Mouse (Mus musculus) hindbrain, postnatal 0 days (tissue): ENCODE measurements around the gene Agbl4. TPM values are rescaled to one million over a fixed set of nuclear protein-coding genes. Genes with fewer than 3 reads are reported as not detected.
A peak's percentile ranks its signal among the peaks of the same experiment; 100 is the strongest.

Experiments
- ATAC-seq: fragments of 200-750 bp; cut with Nextera tagmentation; 2 replicates; pipeline ENCODE4 v1.8.0; 2017; ENCODE audit warnings: mild to moderate bottlenecking, moderate TSS enrichment, moderate library complexity
- DNase-seq: peaks from one replicate; pipeline ENCODE4 v3.0.0-alpha.2; 2015; ENCODE audit warnings: low spot score
- H3K27ac ChIP-seq: fragments of 300-500 bp; sonication (generic); 2 replicates; pipeline ENCODE4 v1.5.1; 2014; ENCODE audit warnings: mild to moderate bottlenecking
- H3K27me3 ChIP-seq: fragments of 300-500 bp; sonication (generic); 2 replicates; pipeline ENCODE4 v1.6.1; 2014; ENCODE audit warnings: low read length, mixed read lengths; ENCODE audit not compliant: insufficient read depth
- H3K36me3 ChIP-seq: fragments of 300-500 bp; sonication (generic); 2 replicates; pipeline ENCODE4 v1.6.1; 2014; ENCODE audit warnings: low read length, mixed read lengths; ENCODE audit not compliant: insufficient read depth
- H3K4me1 ChIP-seq: fragments of 300-500 bp; sonication (generic); 2 replicates; pipeline ENCODE4 v1.6.1; 2014; ENCODE audit warnings: antibody characterized with exemption, low read length, mixed read lengths; ENCODE audit not compliant: insufficient read depth
- H3K4me2 ChIP-seq: fragments of 300-500 bp; sonication (generic); 2 replicates; pipeline ENCODE4 v1.6.1; 2014; ENCODE audit warnings: low read depth, mild to moderate bottlenecking, low read length, moderate library complexity, mixed read lengths
- H3K4me3 ChIP-seq: fragments of 300-500 bp; sonication (generic); 2 replicates; pipeline ENCODE4 v1.5.1; 2014; ENCODE audit warnings: low read length
- H3K9ac ChIP-seq: fragments of 300-500 bp; sonication (generic); replicated peaks from 2 replicates; pipeline ENCODE4 v1.6.1; 2014; ENCODE audit warnings: mild to moderate bottlenecking, low read length, moderate library complexity, mixed read lengths
- H3K9me3 ChIP-seq: fragments of 300-500 bp; sonication (generic); 2 replicates; pipeline ENCODE4 v1.6.1; 2016; ENCODE audit warnings: low read length, mixed read lengths
- CTCF ChIP-seq: IDR thresholded peaks from 2 replicates; pipeline ENCODE4 v1.5.1; 2016; ENCODE audit warnings: antibody characterized with exemption, control low read depth, low read depth
- WGBS: fragments of 180-500 bp; shearing (Covaris S2); extraction: QIAGEN DNeasy Blood & Tissue Kit; methylation state at CpG from one replicate; pipeline ENCODE4 v1.1.7; 2014; 5-methylcytosine and 5-hydroxymethylcytosine counted together
- polyA plus RNA-seq: library from polyadenylated mRNA; unstranded; fragments of >200 nt; fragmentation: Nextera tagmentation; extraction: Ambion mirVana; gene quantifications from 2 replicates; pipeline ENCODE4 v1.2.1, GENCODE M21; 2015
- total RNA-seq: library from RNA; depleted of rRNA; stranded (reverse); fragments of >200 nt; gene quantifications from 2 replicates; pipeline ENCODE4 v1.2.3, GENCODE M21; 2014; rRNA removed

Gene Agbl4
- total RNA-seq (2.8 and 4.2 TPM in 2 replicates), polyA plus RNA-seq (3.9 TPM in 2 replicates)

GRCm38 (mm10) chr4:110397618-110398045 lies at the start of gene Agbl4:
Agbl4 (plus strand) TSS chr4:110397661.
- WGBS: under 1% methylated on average over 27 of the region's 27 CpGs
- ATAC-seq (peak; percentile 97), DNase-seq (peak; percentile 86)
- Histone ChIP-seq H3K27ac (no peak within 1 kb of the TSS), H3K9me3 (no peaks in the 10 kb centered on the region), H3K9ac (peak within 1 kb of the TSS; percentile 67), H3K27me3 (no peaks in the 10 kb centered on the region), H3K36me3 (no peaks in the 10 kb centered on the region), H3K4me3 (peak within 1 kb of the TSS; percentile 67), H3K4me1 (no peaks in the 10 kb centered on the region), H3K4me2 (peak within 1 kb of the TSS; percentile 68)
- TF ChIP-seq CTCF: 0 out of 2 replicates have a peak, but pooled peaks have one; percentile 14

- Histone ChIP-seq H3K9me3 (no peaks in the 10 kb centered on the region), H3K27ac (peak overlapping the region; percentile 91; the same call in 1 of the 2 replicates), H3K4me1 (no peaks in the 10 kb centered on the region; the same call in 1 of the 2 replicates), H3K27me3 (no peaks in the 10 kb centered on the region), H3K9ac (peak overlapping the region; percentile 80), H3K4me2 (peak overlapping the region; percentile 69), H3K4me3 (peak overlapping the region; percentile 77), H3K36me3 (no peaks in the 10 kb centered on the region)
- 8% methylated on average over 6 of the region's 6 CpGs for WGBS
- ATAC-seq (peak; percentile 3; the same call in 1 of the 2 replicates), DNase-seq (no peak)
- TF ChIP-seq CTCF: no peak
Observed at GRCm38 (mm10) chr4:110350856-110351177, 46.6 kb upstream of the Agbl4 start.

- Histone ChIP-seq H3K9ac (peak within 1 kb of the TSS; percentile 80), H3K4me3 (peak within 1 kb of the TSS; percentile 77)
- WGBS: under 1% methylated on average over 74 of the region's 75 CpGs
Observed at GRCm38 (mm10) chr4:110351178-110352000, 46.1 kb upstream of the Agbl4 start, which contains the start of gene Elavl4. Elavl4 (minus strand) TSS chr4:110351909.

GRCm38 (mm10) chr4:110352001-110352369 lies 45.5 kb upstream of the Agbl4 start:
- Histone ChIP-seq H3K4me2 (peak overlapping the region; percentile 69), H3K36me3 (no peaks in the 10 kb centered on the region), H3K9ac (peak overlapping the region; percentile 80), H3K4me1 (no peaks in the 10 kb centered on the region; the same call in 1 of the 2 replicates), H3K9me3 (no peaks in the 10 kb centered on the region), H3K4me3 (peak overlapping the region; percentile 77), H3K27me3 (no peaks in the 10 kb centered on the region), H3K27ac (peak overlapping the region; percentile 91; the same call in 1 of the 2 replicates)
- WGBS: 4% methylated on average over 5 of the region's 5 CpGs
- DNase-seq (no peak), ATAC-seq (peak; percentile 46)
- TF ChIP-seq CTCF: no peak

More at GRCm38 (mm10) chr4:110351178-110352000, 46.1 kb upstream of the Agbl4 start, which contains the start of gene Elavl4:
- peak within 1 kb of the TSS; percentile 69 for H3K4me2 ChIP-seq
- H3K27ac ChIP-seq: peak within 1 kb of the TSS; percentile 91
- no peaks in the 10 kb centered on the region for H3K9me3 ChIP-seq
- ATAC-seq (peak; percentile 97), DNase-seq (peak; percentile 86)
- TF ChIP-seq CTCF: peak; percentile 83
- H3K36me3 ChIP-seq: no peaks in the 10 kb centered on the region
- H3K27me3 ChIP-seq: no peaks in the 10 kb centered on the region
- H3K4me1 ChIP-seq: no peaks in the 10 kb centered on the region; the same call in 1 of the 2 replicates

- TF ChIP-seq CTCF: no peak
- DNase-seq: peak; percentile 14
- WGBS: 51% methylated on average over 2 of the region's 2 CpGs
Observed at GRCm38 (mm10) chr4:110360568-110360967, 36.9 kb upstream of the Agbl4 start.

GRCm38 (mm10) chr4:110396221-110396620 lies 1.2 kb upstream of the Agbl4 start:
- no peak overlapping the region for H3K9ac ChIP-seq
- no peak overlapping the region for H3K4me2 ChIP-seq
- no peak overlapping the region for H3K4me3 ChIP-seq
- ATAC-seq: no peak
- no peaks in the 10 kb centered on the region for H3K9me3 ChIP-seq
- WGBS: 73% methylated on average over 5 of the region's 5 CpGs
- no peak for TF ChIP-seq CTCF
- no peaks in the 10 kb centered on the region for H3K4me1 ChIP-seq
- H3K36me3 ChIP-seq: no peaks in the 10 kb centered on the region
- no peak for DNase-seq
- no peaks in the 10 kb centered on the region for H3K27me3 ChIP-seq
- H3K27ac ChIP-seq: no peak overlapping the region

More at GRCm38 (mm10) chr4:110360568-110360967, 36.9 kb upstream of the Agbl4 start:
- peak; percentile 58; the same call in 1 of the 2 replicates for ATAC-seq
- no peak overlapping the region for H3K9ac ChIP-seq
- H3K4me2 ChIP-seq: no peak overlapping the region
- no peak overlapping the region for H3K27ac ChIP-seq
- H3K4me3 ChIP-seq: no peak overlapping the region
- no peaks in the 10 kb centered on the region for H3K4me1 ChIP-seq
- H3K27me3 ChIP-seq: no peaks in the 10 kb centered on the region
- no peaks in the 10 kb centered on the region for H3K9me3 ChIP-seq
- no peaks in the 10 kb centered on the region for H3K36me3 ChIP-seq
